Mouse (Mus musculus): Measurements from ENCODE around the gene Per2. TPM values are rescaled to one million over a fixed set of nuclear protein-coding genes. Genes with fewer than 3 reads are reported as not detected.

Per2 gene
- total RNA-seq, 2 experiments from 2014 or later, result 37.1 to 84.7 TPM

DNA sequence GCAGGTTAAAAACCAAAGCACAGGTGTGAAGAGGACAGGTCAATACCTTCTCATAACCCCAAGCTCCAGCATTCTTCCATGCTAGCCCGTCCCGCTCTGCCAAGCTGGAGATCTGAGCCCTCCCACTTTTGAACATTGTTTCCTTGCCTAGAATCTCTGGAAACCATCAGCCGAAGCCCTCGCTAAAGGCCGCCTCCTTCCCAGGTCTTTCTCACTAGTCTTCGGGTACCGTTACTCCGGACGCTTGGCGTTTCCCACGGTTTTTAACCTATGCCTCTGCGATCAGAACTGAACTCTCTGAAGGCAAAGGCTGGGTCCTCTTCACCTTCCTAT is 61.2 kb downstream of the Per2 start:
- peak; percentile 25 to 28 for DNase-seq

DNA sequence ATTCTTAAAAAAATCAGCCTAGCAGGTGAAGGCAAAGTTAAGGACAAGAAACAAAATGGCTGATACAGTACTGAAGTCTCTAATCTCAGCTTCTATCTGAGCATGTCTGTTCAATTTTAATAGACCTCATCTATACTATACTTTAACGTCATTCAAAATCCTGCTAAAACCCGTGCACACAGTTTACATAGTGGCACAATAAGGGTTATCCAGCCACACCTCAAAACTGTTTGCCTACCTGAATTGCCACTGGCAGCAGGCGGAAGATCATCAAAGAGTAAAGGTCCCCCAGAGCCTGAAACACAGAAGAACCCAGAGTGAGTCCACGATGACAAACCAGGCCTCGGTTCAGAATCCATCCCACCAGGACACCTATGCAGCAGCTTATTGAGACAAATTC is 68.8 kb downstream of the Per2 start:
- no peak for DNase-seq

DNA sequence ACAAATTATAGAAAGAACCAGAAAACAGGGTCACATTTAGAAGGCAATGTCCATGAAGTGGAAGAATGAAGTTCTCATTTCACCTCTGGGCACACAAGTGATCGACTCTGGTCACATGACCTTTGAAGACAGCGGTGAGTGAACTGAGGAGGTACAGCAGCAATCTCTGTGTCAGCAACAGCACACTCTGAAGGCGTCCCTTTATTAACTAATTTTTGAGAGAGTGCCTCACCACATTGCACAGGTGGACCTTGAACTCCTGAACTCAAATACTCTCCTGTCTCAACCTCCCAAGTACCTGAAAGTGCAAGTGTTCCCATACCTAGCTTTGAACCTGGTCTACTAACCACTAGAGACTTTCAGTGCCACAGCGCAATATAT is 78.0 kb downstream of the Per2 start:
- no peak for DNase-seq

DNA sequence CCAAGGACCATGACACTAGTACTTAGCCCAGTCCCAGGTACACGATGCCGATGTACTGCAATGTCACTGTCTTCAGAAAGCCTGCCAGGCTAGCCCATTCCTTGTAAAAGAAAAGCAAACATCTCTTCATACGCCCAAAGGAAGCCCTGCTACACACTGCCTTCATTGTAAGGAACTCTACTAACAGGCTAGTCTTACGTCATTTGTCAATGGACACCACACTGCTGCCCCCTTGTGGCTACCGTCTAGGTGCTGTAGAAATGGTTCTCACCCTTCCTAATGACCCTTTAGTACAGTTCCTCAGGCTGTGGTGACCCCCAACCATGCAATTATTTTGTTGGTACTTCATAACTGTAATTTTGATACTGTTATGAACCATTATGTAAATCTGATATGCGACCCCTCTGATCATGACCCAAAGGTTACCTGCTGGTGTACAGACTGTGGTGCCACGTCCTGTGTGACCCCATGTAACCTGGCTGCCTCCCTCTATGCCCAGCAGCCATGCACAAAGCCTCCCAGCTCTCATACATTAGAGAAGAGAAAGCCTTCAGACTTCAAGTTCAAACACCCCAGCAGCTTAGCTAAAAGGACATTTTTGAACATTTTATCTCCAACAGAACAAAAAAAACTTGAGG is 78.6 kb downstream of the Per2 start:
- DNase-seq, result peak; percentile 81 to 90

DNA sequence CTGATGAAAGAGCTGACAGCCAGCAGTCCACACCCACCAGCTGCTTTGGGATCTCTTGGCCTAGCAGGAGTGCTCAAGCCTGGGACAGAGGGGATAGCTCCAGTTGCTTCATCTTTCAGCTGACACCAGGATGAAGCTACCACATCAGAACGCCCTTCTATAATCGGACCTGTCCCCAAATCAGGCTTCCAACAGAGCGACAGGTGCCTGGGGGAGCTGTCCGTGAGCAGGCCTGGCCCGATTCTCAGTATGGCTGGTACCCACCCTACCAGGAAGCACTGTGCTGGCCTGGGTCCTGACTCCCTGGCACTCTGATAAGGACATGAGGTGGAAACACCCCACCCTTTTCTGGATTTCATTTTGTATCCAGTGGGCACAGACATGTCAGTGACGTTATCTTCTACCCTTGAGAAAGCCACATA is 85.7 kb downstream of the Per2 start:
- DNase-seq, result no peak

DNA sequence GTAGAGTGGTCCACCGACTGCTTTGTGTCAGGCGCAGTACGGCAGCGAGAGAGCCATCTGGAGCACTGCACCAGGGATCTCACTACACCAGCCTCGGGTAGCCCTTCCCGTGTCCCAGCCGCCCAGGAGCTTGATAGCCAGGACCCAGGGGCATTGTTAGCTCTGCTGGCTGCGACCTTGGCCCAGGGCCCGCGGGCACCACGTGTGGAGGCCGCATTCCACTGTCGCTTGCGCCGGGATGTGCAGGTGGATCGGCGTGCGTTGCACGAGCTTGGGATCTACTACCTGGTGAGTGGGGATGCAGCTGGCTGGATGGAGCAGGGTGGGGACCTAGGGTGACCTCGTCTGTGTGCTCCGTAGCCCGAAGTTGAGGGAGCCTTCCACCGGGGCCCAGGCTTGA is 89.1 kb downstream of the Per2 start:
- DNase-seq, result peak; percentile 69 to 77

DNA sequence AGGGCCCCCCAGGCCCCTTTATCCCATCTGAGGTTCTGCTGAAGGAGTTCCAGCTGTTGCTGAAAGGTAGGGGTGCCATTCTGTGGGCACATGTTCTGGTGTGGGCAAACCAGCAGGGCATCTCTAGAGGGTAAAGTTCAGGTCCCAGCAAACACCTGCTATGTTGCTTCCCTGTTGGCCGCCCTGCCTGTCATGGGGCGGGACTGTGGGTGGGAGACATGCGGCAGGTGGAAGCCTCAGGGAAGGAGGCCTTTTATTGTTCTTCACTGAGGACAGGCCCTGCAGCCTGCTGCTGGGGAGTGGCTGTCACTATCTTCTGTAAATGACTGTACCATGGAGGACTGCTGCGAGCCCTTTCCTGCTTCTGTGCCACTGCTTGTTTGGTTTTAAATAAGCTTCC is 89.7 kb downstream of the Per2 start:
- no peak for DNase-seq

DNA sequence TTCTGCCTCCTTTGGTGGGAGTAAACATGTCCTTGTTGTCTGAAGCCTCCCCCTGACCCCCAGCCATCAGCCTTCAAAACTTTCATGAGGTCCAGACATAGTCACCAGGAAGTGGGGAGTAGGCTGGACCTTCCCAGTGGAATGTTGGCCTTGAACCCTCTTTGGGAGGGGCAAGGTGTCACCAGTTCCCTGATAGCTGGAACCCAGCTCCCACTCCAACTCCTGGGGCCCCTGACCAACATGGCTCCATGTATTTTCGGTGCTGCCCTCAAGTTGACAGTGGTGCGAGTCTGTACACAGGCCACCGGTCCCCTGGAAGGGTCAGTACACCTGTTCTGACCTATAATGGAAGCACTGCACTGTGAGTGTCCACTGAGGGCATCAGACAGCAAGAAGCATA is 91.8 kb downstream of the Per2 start:
- no peak for DNase-seq

DNA sequence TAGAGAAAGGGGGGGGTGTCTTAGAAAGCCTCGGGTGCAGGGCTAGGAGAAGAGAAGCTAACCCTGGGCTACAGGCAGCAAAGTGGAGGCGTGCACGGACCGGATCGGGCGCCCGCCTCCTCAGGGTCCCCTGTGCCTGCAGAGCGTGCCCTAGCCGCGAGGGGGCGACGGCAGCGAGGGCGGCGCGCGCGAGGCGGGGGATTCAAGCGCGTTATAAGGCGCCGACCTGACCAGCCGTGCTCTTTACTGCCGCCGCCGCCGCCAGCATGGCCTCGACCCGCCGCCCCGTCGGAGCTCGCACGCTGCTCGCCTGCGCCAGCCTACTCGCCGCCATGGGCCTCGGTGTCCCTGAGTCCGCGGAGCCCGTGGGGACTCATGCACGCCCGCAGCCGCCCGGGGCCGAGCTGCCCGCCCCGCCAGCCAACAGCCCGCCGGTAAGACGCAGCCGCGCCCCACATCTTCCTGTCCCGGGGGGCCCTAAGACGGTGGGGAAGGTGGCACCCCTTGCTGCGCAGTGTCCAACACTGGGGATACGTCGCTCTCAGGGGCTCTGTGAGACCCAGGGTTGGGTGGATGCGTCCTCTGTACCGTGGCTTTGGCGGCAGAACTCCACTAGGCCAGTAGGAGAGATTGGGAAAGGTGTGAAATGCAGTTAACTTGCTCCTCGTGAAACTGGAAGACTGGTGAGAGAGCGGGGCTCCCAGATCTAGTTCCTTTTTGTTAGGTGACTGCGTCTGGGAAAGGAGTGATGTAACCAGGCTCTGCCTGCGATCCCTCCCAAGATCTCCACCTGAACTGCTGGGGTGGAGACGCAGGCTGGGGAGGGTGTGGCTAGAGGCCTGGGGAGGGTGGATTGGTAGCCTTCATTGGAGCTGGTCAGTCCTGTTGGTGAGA is 92.7 kb downstream of the Per2 start, which contains the start of gene Erfe:
Erfe (plus strand) TSS at position 216 of the 894 bp plus-strand sequence.
- DNase-seq, result peak; percentile 84

Other genes starting within 250 kb of the Per2 start
- 10 to 100 TPM; 72.8 to 94.6 TPM for gene Ube2f, start 209.0 kb downstream of the Per2 start, total RNA-seq (2021)
- 10 to 100 TPM; 21.2 to 23.6 TPM for gene Scly, start 161.0 kb downstream of the Per2 start, total RNA-seq (2021)
- under 1 TPM; 0.07 to 0.10 TPM for gene Espnl, start 137.2 kb downstream of the Per2 start, total RNA-seq (2021)
- under 1 TPM; 0.89 to 0.96 TPM for gene Klhl30, start 108.3 kb downstream of the Per2 start, total RNA-seq (2021)
- gene Erfe, start 92.9 kb downstream of the Per2 start, total RNA-seq (2021), result 10 to 100 TPM in 1 of 2 experiments, 1 to 10 TPM in 1; 3.8 to 42.2 TPM
- 100 to 1,000 TPM in 1 of 2 experiments, 10 to 100 TPM in 1; 97.0 to 132 TPM for gene Ilkap, start 60.5 kb downstream of the Per2 start, total RNA-seq (2021)
- 100 to 1,000 TPM; 274 to 679 TPM for gene Hes6, start 45.3 kb downstream of the Per2 start, total RNA-seq (2021)
- gene Traf3ip1, start 35.3 kb upstream of the Per2 start, total RNA-seq (2021), result 10 to 100 TPM; 11.2 to 16.9 TPM
- 10 to 100 TPM; 22.4 to 25.9 TPM for gene Asb1, start 81.2 kb upstream of the Per2 start, total RNA-seq (2021)

Data from adrenal gland, postnatal 36 days (tissue).